Mouse (Mus musculus) urinary bladder, postnatal 25 days (tissue): ENCODE measurements around the gene Gm20897.
"Not testable (repeated sequence)": the region's sequence is repeated elsewhere in the genome, so short reads cannot be mapped to it uniquely, and the experiment has no call there.

Source experiments
- DNase-seq: peaks from one replicate; pipeline ENCODE4 v3.0.0; 2022; ENCODE audit warnings: low spot score

Gm20897 gene

DNA sequence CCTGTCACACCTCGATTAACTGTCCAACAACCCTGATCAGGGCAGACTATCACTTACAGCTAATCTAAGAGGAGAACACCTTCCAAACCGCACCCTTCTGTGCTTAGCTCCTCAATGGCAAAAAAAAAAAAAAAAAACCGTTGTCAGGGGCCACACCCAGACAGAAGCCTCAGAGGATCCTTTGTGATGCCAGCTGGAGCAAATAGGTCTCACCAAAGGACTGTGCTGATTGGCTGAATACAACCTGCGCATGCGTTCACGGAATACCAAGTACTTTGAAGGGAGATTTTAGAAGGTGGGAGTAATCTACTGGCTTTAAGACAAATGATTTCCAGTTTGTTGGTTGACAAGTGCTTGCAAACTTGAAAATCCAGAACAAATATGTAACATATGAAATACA is at the start of gene Gm20897:
Gene Gm20897, minus strand, starts transcription at position 101 of the 400 bp plus-strand sequence.
- not testable (repeated sequence) for DNase-seq
